Mouse (Mus musculus): ENCODE results near the gene Serpina3a. TPM values are rescaled to one million over a fixed set of nuclear protein-coding genes. Genes with fewer than 3 reads are reported as not detected.

The Serpina3a gene
- not detected for polyA plus RNA-seq (2017; shearing (Covaris generic))

DNA sequence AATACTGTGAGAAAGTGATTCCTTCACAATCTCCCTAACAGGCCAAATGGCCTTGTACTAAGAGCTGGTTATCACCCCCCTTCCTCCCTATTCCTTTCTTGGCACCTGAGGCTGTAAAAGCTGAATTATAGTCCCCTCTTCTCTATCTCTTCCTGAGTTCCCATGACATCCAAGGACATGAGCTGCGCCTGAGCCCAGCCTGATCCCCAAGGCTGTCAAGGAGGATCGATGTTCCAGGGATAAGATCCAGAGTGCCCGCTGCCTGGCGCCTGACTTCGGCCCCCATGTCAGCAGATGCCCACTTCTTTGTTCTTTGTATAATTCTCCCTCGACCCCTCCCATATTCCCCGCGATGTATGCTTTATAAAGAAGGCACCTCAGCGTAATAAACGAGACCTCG, at the start of gene Serpina3a:
Gene Serpina3a, plus strand, starts transcription at position 392 of the 400 bp plus-strand sequence.

GRCm38 (mm10) chr12:104100768-104101167, 11.8 kb upstream of the Serpina3a start, which contains the start of gene Serpina5:
Gene Serpina5 (plus strand): TSS chr12:104101113.

GRCm38 (mm10) chr12:104127696-104128095, 15.2 kb downstream of the Serpina3a start, which contains the start of gene Serpina3b:
Gene Serpina3b (plus strand): TSS chr12:104127996.

GRCm38 (mm10) chr12:104153656-104154055, 41.1 kb downstream of the Serpina3a start, which contains the start of gene Serpina3c:
Gene Serpina3c (minus strand): TSS chr12:104153870.

Other genes starting within 250 kb of the Serpina3a start
- gene Serpina1a, start 249.2 kb upstream of the Serpina3a start, polyA plus RNA-seq (2017; shearing (Covaris generic)), result not detected
- not detected for gene Serpina1c, start 207.8 kb upstream of the Serpina3a start, polyA plus RNA-seq (2017; shearing (Covaris generic))
- gene Serpina1e, start 153.7 kb upstream of the Serpina3a start, polyA plus RNA-seq (2017; shearing (Covaris generic)), result not detected
- gene Serpina11, start 122.8 kb upstream of the Serpina3a start, polyA plus RNA-seq (2017; shearing (Covaris generic)), result not detected
- 11.3 TPM for gene Serpina9, start 99.0 kb upstream of the Serpina3a start, polyA plus RNA-seq (2017; shearing (Covaris generic))
- 0.28 TPM for gene Serpina12, start 68.3 kb upstream of the Serpina3a start, polyA plus RNA-seq (2017; shearing (Covaris generic))
- not detected for gene Serpina5, start 11.6 kb upstream of the Serpina3a start, polyA plus RNA-seq (2017; shearing (Covaris generic))
- not detected for gene Serpina3b, start 15.3 kb downstream of the Serpina3a start, polyA plus RNA-seq (2017; shearing (Covaris generic))
- gene Serpina3c, start 41.1 kb downstream of the Serpina3a start, polyA plus RNA-seq (2017; shearing (Covaris generic)), result not detected
- 13.8 TPM for gene Serpina3f, start 101.8 kb downstream of the Serpina3a start, polyA plus RNA-seq (2017; shearing (Covaris generic))
- gene Serpina3g, start 123.5 kb downstream of the Serpina3a start, polyA plus RNA-seq (2017; shearing (Covaris generic)), result 383 TPM
- gene Serpina3i, start 150.4 kb downstream of the Serpina3a start, polyA plus RNA-seq (2017; shearing (Covaris generic)), result not detected
- not detected for gene Serpina3j, start 201.8 kb downstream of the Serpina3a start, polyA plus RNA-seq (2017; shearing (Covaris generic))
- not detected for gene Serpina3k, start 225.8 kb downstream of the Serpina3a start, polyA plus RNA-seq (2017; shearing (Covaris generic))
- not detected for gene Serpina3m, start 225.8 kb downstream of the Serpina3a start, polyA plus RNA-seq (2017; shearing (Covaris generic))